Mouse (Mus musculus) lung, postnatal 4 days (tissue): ENCODE results near the gene Ncor2.

Experiments used
- DNase-seq, 2 experiments: peaks; one replicate each; pipeline ENCODE4 v3.0.0; 2021

Gene Ncor2

GRCm38 (mm10) chr5:125125219-125125618 is 53.8 kb downstream of the Ncor2 start:
- DNase-seq = no peak

GRCm38 (mm10) chr5:125124002-125124401 is 55.0 kb downstream of the Ncor2 start:
- peak; percentile 50 to 79 for DNase-seq

GRCm38 (mm10) chr5:125123206-125123605 is 55.8 kb downstream of the Ncor2 start:
- peak; percentile 62 to 78 for DNase-seq

- no peak for DNase-seq
Measured at GRCm38 (mm10) chr5:125122546-125122945, 56.5 kb downstream of the Ncor2 start.

GRCm38 (mm10) chr5:125122049-125122448 is 57.0 kb downstream of the Ncor2 start:
- DNase-seq = no peak

GRCm38 (mm10) chr5:125120517-125121303 is 58.3 kb downstream of the Ncor2 start:
- no peak for DNase-seq

GRCm38 (mm10) chr5:125117238-125117637 is 61.8 kb downstream of the Ncor2 start:
- no peak for DNase-seq

GRCm38 (mm10) chr5:125113029-125113428 is 66.0 kb downstream of the Ncor2 start:
- peak in 1 of 2 experiments; percentile 61 for DNase-seq

- DNase-seq = no peak
Measured at GRCm38 (mm10) chr5:125112588-125112987, 66.4 kb downstream of the Ncor2 start.

GRCm38 (mm10) chr5:125111137-125111536 is 67.9 kb downstream of the Ncor2 start:
- DNase-seq = peak; percentile 48 to 67

GRCm38 (mm10) chr5:125110722-125111121 is 68.3 kb downstream of the Ncor2 start:
- DNase-seq = no peak

GRCm38 (mm10) chr5:125110196-125110595 is 68.8 kb downstream of the Ncor2 start:
- no peak for DNase-seq

- peak; percentile 76 to 81 for DNase-seq
Measured at GRCm38 (mm10) chr5:125107011-125107651, 71.9 kb downstream of the Ncor2 start.

- peak; percentile 74 to 76 for DNase-seq
Measured at GRCm38 (mm10) chr5:125106191-125106590, 72.8 kb downstream of the Ncor2 start.

GRCm38 (mm10) chr5:125104841-125105240 is 74.2 kb downstream of the Ncor2 start:
- DNase-seq = no peak

- no peak for DNase-seq
Measured at GRCm38 (mm10) chr5:125103396-125103795, 75.6 kb downstream of the Ncor2 start.

- DNase-seq = peak in 1 of 2 experiments; percentile 62
Measured at GRCm38 (mm10) chr5:125102907-125103306, 76.1 kb downstream of the Ncor2 start.

- no peak for DNase-seq
Measured at GRCm38 (mm10) chr5:125102352-125102751, 76.7 kb downstream of the Ncor2 start.

- no peak for DNase-seq
Measured at GRCm38 (mm10) chr5:125099785-125100350, 79.2 kb downstream of the Ncor2 start.

GRCm38 (mm10) chr5:125098692-125099091 is 80.3 kb downstream of the Ncor2 start:
- no peak for DNase-seq

- DNase-seq = peak; percentile 26 to 53
Measured at GRCm38 (mm10) chr5:125096368-125096767, 82.7 kb downstream of the Ncor2 start.

GRCm38 (mm10) chr5:125095525-125096175 is 83.4 kb downstream of the Ncor2 start:
- DNase-seq = peak; percentile 47 to 77

GRCm38 (mm10) chr5:125093795-125094194 is 85.2 kb downstream of the Ncor2 start:
- no peak for DNase-seq
